Mouse (Mus musculus) neural tube, embryonic 10.5 days (tissue): Measurements from ENCODE around the gene Cad.
A peak's percentile ranks its signal among the peaks of the same experiment; 100 is the strongest.

Experiments used
- DNase-seq: peaks from one replicate; pipeline ENCODE4 v3.0.0-alpha.2; 2017; ENCODE audit warnings: low spot score; ENCODE audit errors: extremely low spot score

The Cad gene

DNA sequence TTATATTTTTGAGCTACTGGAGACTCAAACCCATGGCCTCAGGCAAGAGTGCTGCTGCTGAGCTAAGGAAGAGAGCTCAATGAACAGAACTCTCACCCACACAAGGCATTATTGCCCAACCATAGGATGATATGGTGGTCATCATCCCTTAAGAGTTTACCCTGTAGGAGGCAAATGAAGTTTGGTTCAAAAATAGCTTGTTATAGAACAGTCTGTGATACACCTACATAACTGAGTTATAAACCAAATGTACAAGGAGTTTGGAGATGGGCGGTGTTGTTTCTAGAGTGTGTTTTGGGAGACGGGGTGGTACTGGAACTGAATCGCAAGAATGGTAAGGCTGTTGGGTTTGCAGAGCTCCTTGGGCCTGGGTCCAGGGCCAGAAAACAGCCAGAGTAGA is 15.2 kb downstream of the Cad start:
- DNase-seq: no peak

DNA sequence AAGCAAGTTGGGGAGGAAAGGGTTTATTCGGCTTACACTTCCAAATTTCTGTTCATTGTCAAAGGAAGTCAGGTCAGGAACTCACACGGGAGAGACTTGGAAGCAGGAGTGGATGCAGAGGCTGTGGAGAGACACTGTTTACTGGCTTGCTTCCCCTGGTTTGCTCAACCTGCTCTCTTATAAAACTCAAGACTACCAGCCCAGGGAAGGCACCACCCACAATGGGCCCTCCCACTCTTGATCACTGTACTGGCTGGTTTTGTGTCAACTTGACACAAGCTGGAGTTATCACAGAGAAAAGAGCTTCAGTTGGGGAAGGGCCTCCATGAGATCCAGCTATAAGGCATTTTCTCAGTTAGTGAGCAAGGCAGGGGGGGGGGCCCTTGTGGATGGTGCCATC is 16.5 kb downstream of the Cad start:
- no peak for DNase-seq

DNA sequence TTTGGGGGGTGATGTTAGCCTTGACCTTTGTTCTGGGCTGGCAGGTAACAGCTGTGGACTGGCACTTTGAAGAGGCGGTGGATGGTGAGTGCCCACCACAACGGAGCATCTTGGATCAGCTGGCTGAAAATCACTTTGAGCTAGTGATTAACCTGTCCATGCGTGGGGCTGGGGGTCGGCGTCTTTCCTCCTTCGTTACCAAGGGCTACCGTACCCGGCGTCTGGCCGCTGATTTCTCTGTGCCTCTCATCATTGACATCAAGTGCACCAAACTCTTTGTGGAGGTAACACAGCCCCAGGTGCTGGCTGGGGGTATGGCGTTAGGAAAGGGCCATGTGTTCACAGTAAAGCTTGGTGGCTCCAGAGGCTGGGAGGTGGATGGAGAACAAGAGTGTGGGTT is 17.2 kb downstream of the Cad start:
- no peak for DNase-seq

DNA sequence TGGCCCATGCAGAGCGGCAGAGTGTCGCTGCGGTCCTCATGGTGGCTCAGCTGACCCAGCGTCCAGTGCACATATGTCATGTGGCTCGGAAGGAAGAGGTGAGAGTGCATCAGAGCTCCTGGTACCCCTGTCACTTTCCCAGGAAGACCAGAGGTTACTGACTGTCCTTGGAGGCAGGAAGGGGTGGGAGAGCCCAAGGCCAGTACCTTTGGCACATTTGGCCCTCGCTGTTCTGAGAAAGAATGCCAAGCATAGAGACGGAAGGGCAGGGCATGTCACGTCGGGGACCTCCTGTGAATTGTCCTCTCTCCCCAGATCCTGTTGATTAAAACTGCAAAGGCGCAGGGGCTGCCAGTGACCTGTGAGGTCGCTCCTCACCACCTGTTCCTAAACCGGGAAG is 18.6 kb downstream of the Cad start:
- DNase-seq: no peak

DNA sequence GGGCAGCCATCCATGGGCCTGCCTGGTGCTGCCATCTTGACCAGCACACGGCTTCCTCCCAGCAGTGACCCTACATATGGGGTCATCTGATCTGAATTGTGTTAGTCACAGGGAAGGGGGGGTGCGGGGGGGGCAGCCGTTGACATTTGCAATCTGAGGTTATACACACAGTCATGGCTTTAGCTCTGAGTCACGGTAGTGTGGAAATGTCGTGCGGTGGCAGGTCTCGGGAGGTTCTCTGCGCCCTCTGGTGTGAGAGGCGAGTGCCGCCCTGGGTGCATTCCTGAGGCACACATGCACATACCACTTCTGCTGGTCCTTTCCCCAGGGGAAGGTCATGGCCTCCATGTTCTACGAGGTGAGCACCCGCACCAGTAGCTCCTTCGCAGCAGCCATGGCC is 21.8 kb downstream of the Cad start:
- DNase-seq: no peak

DNA sequence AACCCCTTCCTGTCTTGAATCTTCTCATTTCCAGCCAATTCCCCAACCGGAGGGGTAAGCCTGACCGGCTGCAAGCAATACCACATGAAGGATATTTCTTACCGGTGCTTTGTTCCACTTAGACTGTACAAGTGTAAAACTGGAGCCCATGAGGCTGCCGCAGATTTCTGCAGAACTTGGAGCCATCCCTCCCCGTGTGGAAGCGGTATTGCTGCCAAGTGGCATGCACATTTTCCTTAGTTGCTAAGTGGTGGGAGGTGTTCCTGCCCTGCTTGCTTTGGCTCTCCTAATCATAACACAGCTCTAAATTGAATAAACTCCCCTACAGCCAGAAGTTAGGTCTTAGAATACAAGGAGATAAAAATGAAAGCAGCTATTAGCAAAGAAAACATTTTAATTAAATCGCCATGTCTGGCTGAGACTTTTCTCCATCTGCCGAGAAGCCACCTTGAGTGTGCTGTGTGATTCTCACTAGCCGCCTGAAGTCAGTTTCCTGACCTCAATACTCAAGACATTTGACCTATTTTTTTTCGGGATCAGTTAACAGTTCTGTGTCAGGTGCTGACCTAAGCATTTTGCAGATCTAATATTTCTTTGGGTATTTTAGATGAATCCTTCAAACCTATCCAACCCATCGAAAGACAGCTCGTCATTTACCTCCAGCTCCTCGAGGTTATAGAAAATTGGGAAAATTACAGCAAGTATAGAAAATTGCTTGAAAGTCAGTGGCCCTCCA is 25.6 kb downstream of the Cad start:
- DNase-seq: no peak

DNA sequence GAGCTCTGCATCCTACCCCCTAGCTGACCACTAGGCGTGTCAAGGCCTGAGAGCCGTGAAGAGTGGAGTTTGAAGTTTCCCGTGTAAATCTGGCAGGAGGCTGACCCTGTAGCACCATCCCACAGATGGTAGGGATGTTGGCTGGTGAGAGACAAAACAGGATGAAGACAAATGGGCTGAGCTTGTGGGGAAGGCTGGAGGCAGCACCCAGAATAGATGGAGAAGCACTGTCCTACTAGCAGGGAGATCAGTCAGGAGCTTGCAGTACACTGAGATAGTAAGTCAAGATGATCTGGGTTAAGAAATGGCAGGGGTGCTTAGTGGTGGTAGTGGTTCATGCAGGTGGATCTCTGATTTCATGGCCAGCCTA is 26.2 kb downstream of the Cad start:
- DNase-seq: no peak

DNA sequence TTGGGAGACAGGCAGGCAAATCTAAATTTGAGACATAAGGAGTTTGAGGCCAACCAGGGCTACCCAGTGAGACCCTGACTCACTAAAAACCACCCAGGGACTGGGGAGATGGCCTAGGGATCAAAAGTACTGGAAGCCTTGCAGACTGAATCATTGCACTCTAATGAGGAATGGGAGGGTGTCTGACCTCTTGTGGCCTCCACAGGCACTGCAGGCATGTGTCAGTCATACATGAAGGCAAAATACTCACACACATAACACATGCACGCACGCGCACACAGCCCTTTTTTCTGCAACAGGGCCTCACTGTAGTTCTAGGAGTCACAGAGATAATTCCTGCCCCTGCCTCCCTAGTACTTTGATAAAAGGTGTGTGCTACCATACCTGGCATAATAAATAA is 26.8 kb downstream of the Cad start:
- peak; percentile 54 for DNase-seq

DNA sequence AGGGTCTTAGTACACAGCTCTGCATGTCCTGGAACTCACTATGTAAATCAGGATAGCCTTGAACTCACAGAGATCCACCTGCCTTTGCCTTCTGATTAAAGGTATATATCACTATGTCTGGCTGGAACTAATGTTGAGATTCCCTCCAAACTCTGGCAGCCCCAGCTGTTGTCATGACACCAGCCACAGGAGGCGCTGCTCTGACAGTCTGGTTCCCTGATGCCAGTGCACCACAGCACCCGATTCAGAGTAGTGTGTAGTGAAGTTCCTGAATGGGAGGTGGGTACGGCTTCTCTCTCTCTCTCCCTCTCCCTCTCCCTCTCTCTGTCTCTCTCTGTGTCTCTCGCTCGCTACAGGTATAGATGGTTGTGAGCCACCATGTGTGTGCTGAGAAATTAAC is 27.8 kb downstream of the Cad start:
- DNase-seq: peak; percentile 57

DNA sequence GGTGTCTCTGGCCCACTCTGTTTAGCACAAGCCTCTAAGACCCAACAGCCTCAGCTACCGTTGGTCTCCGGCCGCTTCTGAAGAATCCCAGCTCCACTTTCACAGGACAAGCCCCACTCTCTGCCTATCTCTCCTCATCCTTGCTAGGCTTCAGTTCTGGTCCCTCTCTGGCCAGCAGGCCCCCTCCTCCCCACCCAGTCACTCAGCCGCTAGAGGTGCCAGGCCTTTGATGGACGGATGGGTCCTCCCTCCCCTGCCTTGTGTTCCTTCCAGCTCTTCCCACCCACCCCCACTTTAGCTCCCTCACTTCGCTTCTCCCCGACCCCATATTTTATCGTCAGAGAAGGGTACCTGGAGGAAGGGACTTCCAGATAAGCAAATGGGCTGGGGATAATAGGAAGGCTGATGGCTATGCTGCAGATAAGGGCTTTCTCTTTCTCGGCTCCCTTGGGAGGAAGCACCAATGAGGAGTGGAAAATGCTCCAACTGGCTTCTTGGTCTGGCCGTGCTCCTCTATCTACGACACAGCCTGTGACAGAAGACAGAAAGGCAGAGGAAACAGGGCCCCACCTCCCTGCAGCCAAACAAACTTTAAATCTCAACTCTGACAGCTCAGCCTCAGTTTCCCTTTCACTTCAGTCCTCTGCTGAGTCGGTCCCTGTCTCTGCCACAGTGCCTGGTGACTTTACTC is 28.5 kb downstream of the Cad start:
- DNase-seq: no peak

DNA sequence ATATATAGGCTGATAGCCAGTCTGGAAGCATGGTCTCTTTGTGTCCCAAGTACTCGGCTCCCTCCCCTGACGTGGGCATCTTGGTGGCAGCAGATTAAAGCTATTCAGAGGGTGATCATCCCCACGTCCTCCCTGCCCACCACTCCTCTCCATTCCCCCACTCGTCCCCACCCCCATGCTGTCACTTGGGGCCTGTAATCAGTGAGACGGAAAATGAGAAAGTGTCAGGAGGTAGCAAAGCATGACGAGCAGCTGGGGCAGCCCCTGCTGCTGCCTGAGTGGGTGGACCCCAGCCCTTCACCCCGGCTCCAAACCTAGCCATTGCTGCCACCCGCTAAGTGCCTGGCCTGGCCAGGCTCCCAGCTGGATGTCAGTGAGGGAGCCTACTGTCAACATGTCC is 29.4 kb downstream of the Cad start:
- no peak for DNase-seq

DNA sequence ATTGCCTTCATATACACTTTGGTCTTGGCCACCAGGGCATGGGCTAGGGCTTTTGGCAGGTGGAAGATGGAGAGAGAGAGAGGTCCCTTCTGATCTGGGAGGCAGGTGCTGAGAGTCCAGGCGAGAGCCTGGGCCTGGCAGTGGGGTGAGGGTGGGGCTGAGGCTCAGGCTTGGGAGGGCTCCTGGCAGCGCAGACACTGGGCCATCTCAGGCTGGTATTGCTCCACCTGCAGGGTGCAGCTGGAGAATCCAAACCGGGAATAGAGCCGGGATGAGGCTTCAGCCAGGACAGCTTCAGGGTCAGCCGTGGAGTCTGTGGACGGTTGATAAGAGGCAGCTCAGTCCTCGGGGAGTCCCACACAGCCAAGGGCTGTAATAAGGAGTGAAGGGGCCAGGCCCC is 32.0 kb downstream of the Cad start:
- DNase-seq: no peak

DNA sequence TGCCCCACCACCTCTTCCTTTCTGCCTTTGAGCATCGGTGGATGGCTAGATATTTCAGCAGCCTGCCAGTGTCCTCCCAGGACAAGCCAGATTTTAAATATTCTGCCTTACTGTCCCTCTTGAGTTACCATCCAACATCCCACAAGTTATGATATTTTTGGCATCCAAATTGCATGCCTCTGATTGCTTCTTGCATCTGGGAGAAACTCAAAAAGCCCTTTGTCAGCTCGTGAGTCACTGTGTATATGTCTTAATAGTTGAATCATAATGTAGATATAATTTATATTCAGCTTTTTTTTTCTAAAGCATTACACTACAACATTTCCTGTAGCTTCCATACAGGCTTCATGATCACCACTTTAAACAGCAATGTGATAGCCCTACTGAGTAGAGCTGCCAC is 32.6 kb downstream of the Cad start:
- DNase-seq: no peak

DNA sequence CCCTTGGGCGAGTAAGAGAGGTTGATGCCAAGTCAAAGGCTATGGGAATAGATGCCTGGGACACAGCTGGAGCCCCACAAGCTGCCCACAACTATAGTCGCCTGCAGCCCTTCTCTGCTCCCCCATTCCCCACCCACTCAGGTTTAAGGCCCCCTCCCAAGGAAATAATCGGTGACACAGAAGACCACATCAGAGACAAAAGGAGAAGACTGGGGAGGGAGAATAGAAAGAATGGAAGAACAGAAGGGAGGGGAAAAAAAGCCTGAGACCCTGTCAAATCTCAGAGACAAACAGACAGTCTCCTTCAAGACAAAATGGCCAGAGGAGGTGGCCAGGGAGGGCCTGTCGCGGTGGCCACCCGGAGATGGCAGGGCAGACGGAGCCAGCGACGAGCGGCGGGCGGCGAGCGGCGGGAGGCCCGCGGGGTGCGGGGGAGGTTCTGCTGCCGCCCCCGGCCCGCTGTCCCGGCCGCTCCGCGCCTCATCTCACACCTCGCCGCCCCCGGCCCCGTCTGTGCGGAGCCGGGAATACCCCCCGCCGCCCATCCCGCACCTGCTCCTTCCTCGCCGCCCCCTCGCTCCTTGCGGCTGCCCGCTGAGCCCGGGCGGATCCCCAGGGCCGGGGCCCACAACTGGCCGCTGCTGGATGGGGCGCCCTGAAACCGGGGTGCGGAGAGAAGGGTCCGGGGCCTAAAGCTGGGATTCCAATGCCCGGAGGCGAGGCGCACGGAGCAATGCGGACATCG is 37.8 kb downstream of the Cad start:
- DNase-seq: peak; percentile 33

DNA sequence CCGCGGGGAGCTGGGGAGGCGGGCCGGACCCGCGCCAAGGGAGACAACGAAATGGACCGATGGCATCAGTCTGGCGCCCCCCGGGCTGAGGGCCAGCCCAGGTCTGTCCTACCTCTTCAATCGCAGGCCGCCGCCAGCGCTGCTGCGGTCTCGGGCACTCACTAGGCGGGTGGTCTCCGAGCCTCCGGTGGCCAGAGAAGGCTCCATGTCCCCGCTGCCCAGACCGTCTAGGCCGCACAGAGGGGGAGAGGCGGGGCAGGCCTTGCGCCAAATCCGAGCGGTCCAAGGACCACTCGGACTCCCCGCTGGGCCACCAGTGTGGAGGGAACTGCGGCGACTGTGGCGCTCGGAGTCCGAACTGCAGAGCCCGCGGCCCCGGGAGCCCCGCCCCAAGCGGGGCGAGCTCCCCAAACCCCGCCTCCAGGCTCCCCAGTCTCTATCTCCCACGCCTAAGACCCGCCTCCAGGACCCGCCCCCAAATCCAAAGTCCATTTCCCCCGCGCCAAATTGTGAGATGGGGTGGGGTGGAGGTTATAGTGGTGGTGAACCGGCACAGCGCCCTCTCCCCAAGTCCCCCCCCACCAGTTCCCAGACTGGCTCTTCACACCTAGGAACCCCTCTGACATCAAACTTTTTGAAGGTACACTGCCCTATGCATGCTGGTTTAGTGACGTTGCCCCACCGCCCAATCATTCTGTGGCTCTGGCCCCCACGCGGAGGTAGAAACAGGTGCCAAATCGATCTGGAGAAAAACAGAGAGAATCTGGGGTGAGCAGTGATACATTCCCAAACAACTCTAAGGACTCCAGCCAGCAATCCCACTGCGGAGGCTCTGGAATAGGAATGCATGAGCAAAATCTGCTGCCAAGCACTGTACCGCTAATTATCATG is 38.8 kb downstream of the Cad start:
- DNase-seq: peak; percentile 49

DNA sequence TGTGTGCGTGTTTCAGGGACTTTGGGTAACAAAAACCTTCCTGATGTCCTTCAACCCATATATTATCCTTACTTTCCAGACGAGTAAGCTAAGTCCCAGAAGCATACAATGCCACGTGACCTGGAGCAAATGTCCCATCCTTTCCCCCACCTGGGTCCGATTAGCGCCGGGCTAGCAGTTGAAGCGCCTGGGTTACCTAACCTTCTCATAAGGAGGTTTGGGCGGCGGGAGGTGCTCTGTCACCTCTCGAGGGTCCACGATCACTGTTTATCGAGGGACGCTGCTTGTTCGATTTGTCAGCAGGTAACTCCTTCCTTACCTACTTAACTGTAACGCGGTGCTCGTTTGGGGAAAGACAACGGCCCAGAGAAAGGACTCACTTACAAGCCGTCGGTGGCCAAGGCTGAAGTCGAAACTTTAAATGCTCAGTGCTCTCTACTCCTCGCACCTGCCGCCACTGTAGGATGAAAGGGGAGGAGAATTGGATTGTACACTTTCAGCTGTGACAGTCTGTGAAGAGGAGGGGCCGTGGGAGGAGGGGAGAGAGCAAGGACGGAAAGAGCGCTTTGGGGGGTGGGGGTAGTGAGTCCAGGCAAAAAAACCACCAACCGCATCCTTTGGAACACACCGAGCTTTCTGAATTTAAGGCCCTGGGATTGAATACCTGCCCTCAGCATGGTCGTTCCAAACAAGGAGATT is 39.7 kb downstream of the Cad start:
- DNase-seq: peak; percentile 44

DNA sequence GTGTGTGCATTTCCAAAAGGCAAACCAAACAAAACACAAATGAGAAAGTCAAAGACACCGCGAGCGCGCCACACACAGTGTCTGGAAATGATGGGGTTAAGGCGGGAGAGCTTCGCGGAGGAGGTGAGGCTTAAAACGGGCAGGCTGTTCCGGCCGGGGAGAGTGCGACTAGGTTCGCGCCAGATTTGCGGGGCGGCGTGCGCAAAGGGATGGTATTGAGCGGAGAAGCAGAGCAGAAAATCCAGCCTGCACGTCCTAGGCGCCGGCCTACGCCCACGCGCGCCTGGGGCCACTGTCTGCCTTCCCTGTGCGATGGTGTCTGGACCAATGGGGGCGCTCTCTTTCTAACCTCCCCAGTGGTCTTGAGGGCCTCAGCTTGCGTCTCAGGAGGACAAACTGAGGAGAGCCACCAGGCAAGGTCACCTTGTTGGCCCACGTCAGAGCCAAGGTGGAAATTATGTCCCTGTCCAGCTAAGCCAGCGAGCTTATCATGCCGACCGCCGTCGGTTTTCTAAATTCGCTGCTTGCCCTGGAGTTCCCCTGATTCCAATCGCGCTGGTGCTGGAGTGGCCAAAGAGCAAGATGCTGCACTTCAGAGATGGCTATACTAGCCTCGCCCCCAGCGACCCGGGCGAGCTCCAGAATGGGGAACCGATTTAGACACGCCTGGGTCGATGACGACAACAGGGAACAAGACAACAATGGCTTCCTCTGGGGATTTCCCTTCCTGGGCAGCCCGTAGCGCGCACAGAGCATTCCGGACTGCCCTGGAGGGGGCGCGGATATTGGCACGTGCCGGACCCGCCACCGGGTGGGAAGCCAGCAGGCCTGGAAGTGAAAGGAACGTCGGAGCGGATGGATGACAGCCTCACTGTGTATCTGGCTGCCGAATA is 40.5 kb downstream of the Cad start:
- DNase-seq: peak; percentile 53

DNA sequence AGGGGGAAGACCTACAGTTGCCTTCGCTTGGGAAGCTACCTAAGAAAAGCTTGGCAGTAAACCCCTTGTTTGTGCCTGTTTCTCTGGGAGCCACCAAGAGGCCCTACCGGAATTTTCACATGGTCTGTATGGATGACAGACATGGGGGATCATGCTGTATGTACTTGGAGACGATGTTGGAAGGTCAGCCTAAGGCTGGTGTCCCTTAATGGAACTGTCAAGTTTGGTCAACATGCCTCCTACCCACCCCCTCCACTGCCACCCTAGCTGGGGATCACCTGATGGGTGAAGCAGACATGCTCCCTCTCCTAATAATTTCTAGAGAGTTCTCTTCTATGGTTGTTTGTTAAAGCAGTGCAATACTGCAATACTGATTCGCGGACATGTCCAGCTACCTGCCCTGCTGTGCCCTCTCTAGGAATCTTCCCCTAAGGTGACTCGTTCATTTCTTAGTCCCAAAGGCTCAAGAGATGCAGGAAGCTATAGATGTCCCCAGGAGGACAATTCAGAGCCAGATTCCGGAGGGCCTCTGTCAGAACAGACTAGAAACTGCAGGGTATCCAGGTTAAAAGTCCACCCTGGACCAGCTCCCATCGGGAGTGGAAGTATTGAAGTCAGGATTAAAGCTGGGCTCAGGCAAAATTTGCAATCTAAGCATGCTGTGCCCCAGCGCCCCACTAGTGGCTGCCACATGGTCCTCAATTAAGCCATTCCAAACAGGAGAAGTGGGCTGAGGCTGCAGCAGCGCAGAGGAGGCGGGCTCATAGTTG is 41.3 kb downstream of the Cad start:
- no peak for DNase-seq

DNA sequence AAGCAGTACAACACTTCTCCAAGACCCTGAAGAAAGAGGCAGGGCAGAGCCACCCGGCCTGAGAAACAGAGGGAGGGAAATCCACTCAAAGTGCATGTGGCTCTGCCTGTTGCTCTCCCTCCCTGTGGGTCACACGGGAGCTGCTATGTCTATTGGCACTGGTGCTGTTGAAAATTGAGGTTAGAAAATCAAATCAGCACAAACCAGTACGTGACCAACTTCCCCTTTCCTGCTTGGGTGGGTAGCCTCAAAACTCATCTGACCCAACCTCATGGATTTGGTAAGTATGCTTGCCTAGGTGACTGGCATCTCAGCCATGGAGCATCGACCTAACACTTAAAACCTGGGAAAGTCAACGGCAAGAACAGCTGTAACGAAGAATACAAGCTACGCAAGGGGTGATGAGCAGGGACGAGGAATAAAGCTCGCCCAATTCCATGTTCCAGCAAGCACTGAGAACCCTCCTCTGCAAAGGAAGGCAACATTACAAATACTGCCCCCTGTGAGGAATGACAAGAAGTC is 51.3 kb downstream of the Cad start, which contains the start of gene Dnajc5g:
Gene Dnajc5g (plus strand): TSS at position 472 of the 522 bp plus-strand sequence.
- no peak for DNase-seq
